Mouse (Mus musculus): ENCODE measurements at regions not wholly inside any gene's neighbourhood (a gene's known extent, or its start where the extent isn't known, plus 50 kb on each side); places are given as distances from the start of the nearest gene placed in this dataset.

DNA sequence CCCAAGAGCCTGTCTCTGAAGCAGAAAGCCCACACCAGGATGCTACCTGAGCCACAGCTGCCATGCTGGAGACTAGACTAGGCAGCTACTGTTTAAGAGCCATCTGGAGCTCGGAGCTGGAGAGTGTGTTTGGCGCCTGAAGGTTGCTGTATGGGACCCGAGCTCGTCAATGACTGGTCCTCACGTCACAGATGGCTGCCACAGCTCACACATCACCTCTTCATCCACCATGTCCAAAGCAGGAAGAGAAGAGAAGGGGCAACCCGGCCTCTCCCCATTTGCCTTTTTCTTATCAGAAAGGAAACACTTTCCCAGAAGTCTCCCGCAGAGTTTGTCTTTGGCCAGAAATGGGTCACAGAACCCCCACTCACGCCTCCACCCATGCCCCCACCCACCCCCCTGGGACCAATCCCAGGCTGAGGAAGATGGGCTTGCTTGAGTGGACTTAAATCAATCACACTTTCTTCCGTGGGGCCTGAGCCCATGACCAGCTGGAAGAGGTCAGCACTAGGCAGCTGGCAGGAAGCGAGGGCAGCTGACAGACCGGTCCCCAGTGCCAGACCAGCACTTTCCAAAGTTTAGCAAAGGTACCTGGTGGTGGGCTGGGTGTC, 53.5 kb upstream of the Ptpn1 start:
- ATAC-seq (ENCODE audit: low FRiP score) = no peak
- WGBS = 80% methylated on average over 11 of the region's 11 CpGs
- no peak overlapping the region for H3K4me2 ChIP-seq
- no peaks in the 10 kb centered on the region for H3K9me3 ChIP-seq (ENCODE audit: control insufficient read depth, low read length)
- DNase-seq (ENCODE audit: low spot score, missing footprints) = no peak
- no peak overlapping the region for H3K27ac ChIP-seq (ENCODE audit: low read depth, low read length)
- no peak overlapping the region for H3K4me3 ChIP-seq (ENCODE audit: low read depth, low read length)
- H3K4me1 ChIP-seq (ENCODE audit: control insufficient read depth, insufficient read depth, low read length) = no peaks in the 10 kb centered on the region
- H3K36me3 ChIP-seq (ENCODE audit: control insufficient read depth, insufficient read depth, low read length) = no peaks in the 10 kb centered on the region
- H3K27me3 ChIP-seq (ENCODE audit: control insufficient read depth, insufficient read depth, low read length) = no peaks in the 10 kb centered on the region
- no peak overlapping the region for H3K9ac ChIP-seq (ENCODE audit: low read length)

DNA sequence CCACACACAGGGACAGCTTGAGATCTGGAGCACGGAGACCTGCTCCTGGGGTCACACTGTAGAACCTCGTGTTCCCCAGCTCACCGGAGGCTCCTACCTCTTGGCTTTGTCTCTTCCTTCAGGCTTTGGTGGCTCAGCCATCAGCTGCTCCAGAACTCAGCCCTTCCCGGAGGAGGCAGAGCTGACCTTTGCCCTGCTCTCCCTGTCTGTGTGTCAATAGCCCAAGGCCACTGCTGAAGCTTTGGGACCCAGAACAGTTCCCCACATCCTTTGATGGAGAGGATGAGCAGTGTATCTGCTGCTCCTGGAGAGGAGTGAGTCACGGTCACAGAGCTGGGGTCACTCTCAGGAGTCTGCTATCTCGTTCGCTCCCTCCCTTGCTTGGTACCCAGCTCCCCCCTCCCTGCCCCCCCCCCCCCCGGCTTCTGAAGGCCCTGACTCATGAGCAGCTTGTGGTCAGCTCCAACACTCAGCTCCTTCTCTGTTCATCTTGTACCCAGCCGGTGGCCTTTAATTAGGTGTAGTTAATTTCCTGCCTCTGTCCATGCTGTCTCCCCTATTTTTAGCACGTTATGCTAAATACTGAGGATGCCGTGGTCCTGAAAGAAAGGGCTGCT, 54.5 kb upstream of the Ptpn1 start:
- Histone ChIP-seq H3K4me2 (no peak overlapping the region), H3K4me3 (ENCODE audit: low read depth, low read length) (no peak overlapping the region), H3K27me3 (ENCODE audit: control insufficient read depth, insufficient read depth, low read length) (no peaks in the 10 kb centered on the region), H3K9me3 (ENCODE audit: control insufficient read depth, low read length) (no peaks in the 10 kb centered on the region), H3K27ac (ENCODE audit: low read depth, low read length) (no peak overlapping the region), H3K36me3 (ENCODE audit: control insufficient read depth, insufficient read depth, low read length) (no peaks in the 10 kb centered on the region), H3K9ac (ENCODE audit: low read length) (no peak overlapping the region), H3K4me1 (ENCODE audit: control insufficient read depth, insufficient read depth, low read length) (no peaks in the 10 kb centered on the region)
- WGBS = 60% methylated on average over 11 of the region's 11 CpGs
- no peak for ATAC-seq (ENCODE audit: low FRiP score)
- no peak for DNase-seq (ENCODE audit: low spot score, missing footprints)

DNA sequence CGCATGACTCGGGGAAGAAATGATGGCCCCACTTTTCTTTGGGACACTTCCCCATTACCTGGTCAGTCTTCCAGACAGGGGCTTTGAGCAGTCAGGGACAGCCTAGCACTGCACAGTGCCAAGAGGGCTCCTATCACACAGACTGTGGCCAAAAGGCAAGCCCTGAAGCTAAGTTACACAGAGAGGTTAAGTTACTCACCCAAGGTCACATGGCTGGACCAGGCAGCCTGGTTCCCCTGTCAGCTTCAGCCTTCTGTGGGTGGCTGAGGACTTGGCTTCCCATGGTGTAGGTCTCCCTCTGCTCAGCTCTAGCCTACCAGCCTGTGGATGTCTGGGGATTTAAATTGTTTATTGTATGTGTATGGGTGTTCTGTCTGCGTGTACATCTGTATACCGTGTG, 59.4 kb upstream of the Ptpn1 start:
- Histone ChIP-seq H3K27ac (ENCODE audit: low read depth, low read length) (no peak overlapping the region), H3K9ac (ENCODE audit: low read length) (no peak overlapping the region), H3K36me3 (ENCODE audit: control insufficient read depth, insufficient read depth, low read length) (no peaks in the 10 kb centered on the region)

DNA sequence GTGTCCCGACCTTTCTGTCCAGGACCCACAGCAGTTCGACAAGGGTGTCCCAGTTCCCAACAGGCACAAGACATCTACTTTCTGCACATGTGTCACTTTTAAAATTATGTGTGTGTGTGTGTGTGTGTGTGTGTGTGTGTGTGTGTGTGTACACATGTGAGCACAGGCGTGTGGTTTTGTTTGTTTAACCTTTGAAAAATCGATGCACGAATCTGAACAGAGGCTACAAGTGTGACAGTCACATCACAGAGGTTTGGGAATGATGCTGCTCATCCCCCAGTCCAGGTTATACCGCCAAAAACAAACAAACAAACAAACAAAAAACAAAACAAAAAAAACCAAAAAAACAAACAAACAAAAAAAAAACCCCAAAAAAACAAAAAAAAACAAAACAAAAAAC, 61.7 kb upstream of the Ptpn1 start:
- Histone ChIP-seq H3K36me3 (ENCODE audit: control insufficient read depth, insufficient read depth, low read length) (no peaks in the 10 kb centered on the region), H3K4me2 (no peak overlapping the region), H3K27ac (ENCODE audit: low read depth, low read length) (no peak overlapping the region), H3K4me3 (ENCODE audit: low read depth, low read length) (no peak overlapping the region), H3K4me1 (ENCODE audit: control insufficient read depth, insufficient read depth, low read length) (no peaks in the 10 kb centered on the region), H3K9me3 (ENCODE audit: control insufficient read depth, low read length) (no peaks in the 10 kb centered on the region), H3K9ac (ENCODE audit: low read length) (no peak overlapping the region), H3K27me3 (ENCODE audit: control insufficient read depth, insufficient read depth, low read length) (no peaks in the 10 kb centered on the region)
- no peak for DNase-seq (ENCODE audit: low spot score, missing footprints)
- ATAC-seq (ENCODE audit: low FRiP score) = no peak
- 80% methylated on average over 6 of the region's 6 CpGs for WGBS

More for the DNA sequence above, 59.4 kb upstream of the Ptpn1 start:
- ATAC-seq (ENCODE audit: low FRiP score) (no peak), DNase-seq (ENCODE audit: low spot score, missing footprints) (no peak)
- no peaks in the 10 kb centered on the region for H3K27me3 ChIP-seq (ENCODE audit: control insufficient read depth, insufficient read depth, low read length)
- no peaks in the 10 kb centered on the region for H3K9me3 ChIP-seq (ENCODE audit: control insufficient read depth, low read length)
- H3K4me3 ChIP-seq (ENCODE audit: low read depth, low read length) = no peak overlapping the region
- 89% methylated on average over 4 of the region's 4 CpGs for WGBS
- no peak overlapping the region for H3K4me2 ChIP-seq
- no peaks in the 10 kb centered on the region for H3K4me1 ChIP-seq (ENCODE audit: control insufficient read depth, insufficient read depth, low read length)

DNA sequence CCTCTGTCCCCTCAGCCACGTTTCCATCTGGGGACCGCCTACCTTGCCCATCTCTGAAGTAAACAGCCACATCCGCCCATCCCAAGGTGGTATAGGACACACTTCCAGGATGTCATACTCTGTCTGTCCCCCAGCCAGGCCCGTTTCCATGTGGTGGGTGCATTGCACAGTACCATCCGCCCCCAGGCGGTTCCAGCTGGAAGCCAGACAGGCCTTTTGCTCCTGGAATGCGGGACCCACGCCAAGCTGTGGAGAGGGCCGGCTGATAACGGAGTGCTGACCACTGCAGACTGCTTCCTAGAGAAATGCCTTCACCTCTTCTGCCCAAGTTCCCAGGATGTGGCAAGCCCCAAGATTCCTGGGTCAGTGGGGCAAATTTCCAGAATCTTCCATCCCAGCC, 65.1 kb upstream of the Ptpn1 start:
- DNase-seq (ENCODE audit: low spot score, missing footprints) = no peak
- WGBS = 78% methylated on average over 10 of the region's 10 CpGs
- ATAC-seq (ENCODE audit: low FRiP score) = no peak
- Histone ChIP-seq H3K36me3 (ENCODE audit: control insufficient read depth, insufficient read depth, low read length) (no peaks in the 10 kb centered on the region), H3K4me3 (ENCODE audit: low read depth, low read length) (no peak overlapping the region), H3K9me3 (ENCODE audit: control insufficient read depth, low read length) (no peaks in the 10 kb centered on the region), H3K4me1 (ENCODE audit: control insufficient read depth, insufficient read depth, low read length) (no peaks in the 10 kb centered on the region), H3K27ac (ENCODE audit: low read depth, low read length) (no peak overlapping the region), H3K4me2 (no peak overlapping the region), H3K27me3 (ENCODE audit: control insufficient read depth, insufficient read depth, low read length) (no peaks in the 10 kb centered on the region), H3K9ac (ENCODE audit: low read length) (no peak overlapping the region)

DNA sequence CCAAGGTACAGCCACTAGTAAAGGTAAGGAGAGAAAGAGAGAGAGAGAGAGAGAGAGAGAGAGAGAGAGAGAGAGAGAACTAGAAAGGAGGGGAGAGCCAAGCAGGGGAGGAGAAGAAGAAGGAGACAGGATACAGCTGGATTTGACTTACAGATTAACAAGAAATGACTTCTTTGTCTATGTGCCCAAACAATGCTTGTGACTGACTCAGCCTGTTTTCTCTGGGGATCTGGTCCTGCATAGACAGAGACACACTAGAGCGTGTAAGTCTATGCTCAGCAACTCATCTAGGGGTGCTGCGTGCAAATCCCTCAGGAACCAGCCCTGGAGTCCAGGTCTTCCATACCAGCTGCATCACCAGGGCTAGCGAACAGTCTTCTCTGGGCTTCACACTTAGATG, 66.3 kb upstream of the Ptpn1 start:
- Histone ChIP-seq H3K4me3 (ENCODE audit: low read depth, low read length) (no peak overlapping the region), H3K4me1 (ENCODE audit: control insufficient read depth, insufficient read depth, low read length) (no peaks in the 10 kb centered on the region), H3K27ac (ENCODE audit: low read depth, low read length) (no peak overlapping the region), H3K4me2 (no peak overlapping the region), H3K36me3 (ENCODE audit: control insufficient read depth, insufficient read depth, low read length) (no peaks in the 10 kb centered on the region), H3K9ac (ENCODE audit: low read length) (no peak overlapping the region), H3K9me3 (ENCODE audit: control insufficient read depth, low read length) (no peaks in the 10 kb centered on the region), H3K27me3 (ENCODE audit: control insufficient read depth, insufficient read depth, low read length) (no peaks in the 10 kb centered on the region)
- DNase-seq (ENCODE audit: low spot score, missing footprints) (no peak), ATAC-seq (ENCODE audit: low FRiP score) (no peak)
- whole genome bisulfite sequencing = 90% methylated on average over 3 of the region's 3 CpGs

DNA sequence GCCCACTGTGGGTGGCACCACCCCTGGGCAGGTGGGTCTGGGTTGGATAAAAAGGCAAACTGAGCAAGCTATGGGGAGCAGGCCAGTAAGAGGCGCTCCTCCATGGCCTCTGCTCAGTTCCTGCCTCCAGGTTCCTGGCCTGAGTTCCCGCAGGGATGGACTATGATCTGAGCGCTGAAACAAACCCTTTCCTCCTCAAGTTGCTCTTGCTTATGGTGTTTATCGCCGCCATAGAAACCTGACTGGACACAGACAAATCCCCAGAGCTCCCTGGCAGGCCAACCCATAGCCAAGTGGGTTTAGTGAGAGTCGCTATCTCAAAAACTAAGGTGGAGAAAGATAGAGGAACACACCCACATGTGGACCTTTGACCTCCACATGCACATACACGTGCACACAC, 67.2 kb upstream of the Ptpn1 start:
- Histone ChIP-seq H3K4me2 (no peak overlapping the region), H3K27me3 (ENCODE audit: control insufficient read depth, insufficient read depth, low read length) (no peaks in the 10 kb centered on the region), H3K4me1 (ENCODE audit: control insufficient read depth, insufficient read depth, low read length) (no peaks in the 10 kb centered on the region), H3K27ac (ENCODE audit: low read depth, low read length) (no peak overlapping the region), H3K9me3 (ENCODE audit: control insufficient read depth, low read length) (no peaks in the 10 kb centered on the region), H3K9ac (ENCODE audit: low read length) (no peak overlapping the region), H3K36me3 (ENCODE audit: control insufficient read depth, insufficient read depth, low read length) (no peaks in the 10 kb centered on the region), H3K4me3 (ENCODE audit: low read depth, low read length) (no peak overlapping the region)
- DNase-seq (ENCODE audit: low spot score, missing footprints) (no peak), ATAC-seq (ENCODE audit: low FRiP score) (no peak)
- WGBS = 87% methylated on average over 7 of the region's 7 CpGs

DNA sequence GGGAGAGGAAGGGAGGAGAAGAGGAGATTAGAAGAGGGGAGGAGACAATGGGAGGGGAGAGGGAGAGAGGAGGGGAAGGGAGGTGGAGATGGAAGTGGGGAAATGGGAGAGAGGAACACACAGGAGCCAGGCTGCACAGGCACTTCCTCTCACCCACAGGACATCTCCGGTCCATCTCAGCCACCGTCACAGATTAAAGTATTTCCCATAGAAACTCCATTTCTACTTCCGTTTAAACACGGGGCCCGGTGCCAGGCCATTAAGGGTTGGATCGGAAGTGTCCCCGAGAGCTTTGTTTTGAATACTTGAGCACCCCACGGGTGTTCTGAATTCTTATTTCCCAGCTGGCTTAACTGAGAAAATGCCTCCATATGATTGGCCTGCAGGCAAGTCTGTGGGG, 67.6 kb upstream of the Ptpn1 start:
- WGBS = 63% methylated on average over 8 of the region's 8 CpGs
- Histone ChIP-seq H3K9me3 (ENCODE audit: control insufficient read depth, low read length) (no peaks in the 10 kb centered on the region), H3K4me2 (no peak overlapping the region), H3K27ac (ENCODE audit: low read depth, low read length) (no peak overlapping the region), H3K4me1 (ENCODE audit: control insufficient read depth, insufficient read depth, low read length) (no peaks in the 10 kb centered on the region), H3K4me3 (ENCODE audit: low read depth, low read length) (no peak overlapping the region), H3K9ac (ENCODE audit: low read length) (no peak overlapping the region), H3K36me3 (ENCODE audit: control insufficient read depth, insufficient read depth, low read length) (no peaks in the 10 kb centered on the region), H3K27me3 (ENCODE audit: control insufficient read depth, insufficient read depth, low read length) (no peaks in the 10 kb centered on the region)
- no peak for DNase-seq (ENCODE audit: low spot score, missing footprints)
- no peak for ATAC-seq (ENCODE audit: low FRiP score)

DNA sequence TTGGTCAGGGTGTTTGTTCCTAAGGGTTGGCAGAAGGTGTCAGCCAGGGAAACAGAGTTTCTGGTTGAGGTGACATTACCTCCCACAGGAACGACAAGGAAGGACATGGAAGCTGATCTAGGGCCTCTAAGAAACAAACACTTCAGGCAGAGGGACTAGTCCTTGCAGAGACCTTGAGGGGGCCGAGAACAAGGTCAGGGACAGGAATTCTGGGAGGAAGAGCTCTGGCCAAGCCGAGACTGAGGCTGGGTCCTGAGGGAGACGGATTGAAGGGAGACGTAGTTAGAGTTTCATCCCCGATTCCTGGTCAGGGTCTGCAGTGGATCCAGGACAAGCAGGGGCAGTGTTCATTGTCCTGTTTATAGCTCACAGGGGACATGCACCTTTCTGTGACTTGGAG, 68.2 kb upstream of the Ptpn1 start:
- Histone ChIP-seq H3K4me3 (ENCODE audit: low read depth, low read length) (no peak overlapping the region), H3K27me3 (ENCODE audit: control insufficient read depth, insufficient read depth, low read length) (no peaks in the 10 kb centered on the region), H3K4me1 (ENCODE audit: control insufficient read depth, insufficient read depth, low read length) (no peaks in the 10 kb centered on the region), H3K27ac (ENCODE audit: low read depth, low read length) (no peak overlapping the region), H3K9ac (ENCODE audit: low read length) (no peak overlapping the region), H3K9me3 (ENCODE audit: control insufficient read depth, low read length) (no peaks in the 10 kb centered on the region), H3K36me3 (ENCODE audit: control insufficient read depth, insufficient read depth, low read length) (no peaks in the 10 kb centered on the region), H3K4me2 (no peak overlapping the region)
- ATAC-seq (ENCODE audit: low FRiP score) (no peak), DNase-seq (ENCODE audit: low spot score, missing footprints) (no peak)
- WGBS = 66% methylated on average over 6 of the region's 6 CpGs

Data from midbrain, embryonic 11.5 days (tissue).